Mouse (Mus musculus) left cerebral cortex, adult 8-10 months (tissue): Measurements from ENCODE around the gene Btbd11. TPM values are rescaled to one million over a fixed set of nuclear protein-coding genes. Genes with fewer than 3 reads are reported as not detected.
"Not testable (repeated sequence)": the region's sequence is repeated elsewhere in the genome, so short reads cannot be mapped to it uniquely, and the experiment has no call there.

Experiments used
- DNase-seq, 2 experiments: peaks; one replicate each; pipeline ENCODE4 v3.0.0; 2022; ENCODE audit warnings: low spot score in 2 of 2
- total RNA-seq, 4 experiments: library from RNA; stranded (reverse); gene quantifications; 2 replicates each; pipeline ENCODE4 v1.2.4; 2022

The Btbd11 gene
- total RNA-seq, 4 experiments from 2014 or later: 21.3 to 31.7 (median 27.6) TPM

GRCm38 (mm10) chr10:85645346-85645745 is 258.7 kb downstream of the Btbd11 start:
- no peak for DNase-seq

DNA sequence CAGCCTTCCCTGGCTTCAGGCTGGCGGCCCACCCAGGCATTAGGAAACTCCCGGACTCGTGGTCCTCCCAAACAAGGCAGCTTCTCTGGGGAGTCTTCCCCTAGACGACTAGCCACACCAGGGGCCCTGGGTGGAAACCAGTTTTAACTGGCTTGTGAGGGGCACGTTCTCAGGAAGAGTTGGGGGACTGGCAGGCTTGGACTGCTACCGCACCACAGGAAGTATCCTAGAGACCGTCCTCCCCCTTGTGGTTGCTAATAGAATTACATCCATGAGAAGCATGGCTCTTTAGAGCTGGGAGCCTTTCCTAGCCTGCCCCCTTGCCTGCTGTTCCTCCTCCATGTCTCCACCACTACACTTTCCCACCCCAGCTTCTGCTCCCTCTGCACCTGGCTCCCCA is 265.1 kb downstream of the Btbd11 start:
- DNase-seq: peak in 1 of 2 experiments; percentile 19

DNA sequence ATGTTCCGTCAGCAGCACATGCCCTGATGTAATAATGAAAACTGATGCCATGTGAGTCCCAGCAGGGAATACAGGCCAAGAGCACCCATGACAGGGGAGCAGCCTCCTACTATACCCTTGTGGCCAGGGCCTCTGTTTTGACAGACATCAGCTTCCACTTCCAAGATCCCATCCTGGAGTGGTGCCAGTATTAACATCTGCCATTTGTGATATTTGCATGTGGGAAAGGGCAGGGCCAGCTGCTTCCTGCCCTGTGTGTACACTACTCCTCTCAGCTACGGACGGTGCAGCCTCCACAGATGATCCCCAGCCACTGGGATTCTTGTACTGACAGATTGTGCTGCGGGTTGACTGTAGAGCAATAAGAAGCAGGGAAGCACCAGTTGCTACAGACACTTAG is 269.3 kb downstream of the Btbd11 start:
- no peak for DNase-seq

DNA sequence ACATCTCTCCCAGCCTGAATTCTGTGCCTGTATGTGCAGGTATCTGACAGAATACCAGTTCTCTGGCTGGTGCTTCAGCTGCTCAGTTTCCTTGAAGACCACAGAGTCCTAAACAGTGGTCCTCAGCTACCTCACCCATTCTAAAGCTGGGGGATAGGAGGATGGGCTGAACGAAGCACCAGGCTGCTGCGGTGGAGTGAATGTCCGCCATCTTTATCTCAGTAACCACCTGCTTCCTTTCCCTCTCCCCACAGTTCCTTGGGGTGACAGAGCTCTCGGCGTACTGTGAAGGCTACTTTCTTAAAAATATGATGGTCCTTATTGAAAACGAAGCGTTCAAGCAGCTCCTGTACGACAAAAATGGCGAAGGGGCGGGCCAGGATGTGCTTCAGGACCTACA is 271.3 kb downstream of the Btbd11 start:
- no peak for DNase-seq

DNA sequence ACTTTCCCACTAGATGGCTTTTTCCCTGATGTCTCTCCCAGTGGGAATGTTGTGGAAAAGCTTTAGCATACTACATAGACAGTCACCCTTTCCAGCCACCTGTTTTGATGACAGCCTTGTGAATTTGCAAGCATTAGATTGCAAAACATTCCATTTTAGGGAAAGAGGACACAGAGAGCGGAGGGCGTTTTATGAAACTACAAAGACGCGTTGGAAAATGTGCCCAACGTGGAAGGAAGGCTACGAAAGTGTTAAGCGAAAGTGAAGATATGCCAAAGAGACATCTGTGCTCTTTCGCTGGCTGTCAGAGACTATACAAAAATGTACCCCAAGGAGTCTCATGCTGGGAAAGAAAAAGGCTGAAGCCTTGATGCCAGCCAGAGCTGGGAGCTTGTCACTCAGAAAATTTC is 286.9 kb downstream of the Btbd11 start:
- DNase-seq: no peak

GRCm38 (mm10) chr10:85678635-85679034 is 292.0 kb downstream of the Btbd11 start:
- DNase-seq: peak in 1 of 2 experiments; percentile 59

DNA sequence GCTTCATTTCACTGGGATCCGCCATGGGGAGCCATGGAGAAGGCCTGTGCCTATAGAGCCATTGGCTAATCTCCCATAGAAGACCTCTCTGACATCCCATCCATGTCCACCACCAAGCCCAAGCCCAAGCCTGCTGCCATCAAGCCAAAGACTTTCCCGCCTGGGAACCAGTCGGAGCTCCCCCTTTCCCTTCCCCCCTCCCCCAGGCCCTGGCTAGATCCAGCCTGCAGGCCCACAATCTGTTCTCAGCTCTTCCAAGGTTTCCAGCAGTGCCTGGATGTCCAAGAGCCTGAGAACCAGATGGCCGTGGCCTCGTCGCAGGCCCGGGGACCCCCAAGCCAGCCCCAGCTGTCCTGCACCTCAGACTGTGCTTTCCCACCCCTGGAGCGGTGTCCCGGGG is 295.8 kb downstream of the Btbd11 start:
- no peak for DNase-seq

DNA sequence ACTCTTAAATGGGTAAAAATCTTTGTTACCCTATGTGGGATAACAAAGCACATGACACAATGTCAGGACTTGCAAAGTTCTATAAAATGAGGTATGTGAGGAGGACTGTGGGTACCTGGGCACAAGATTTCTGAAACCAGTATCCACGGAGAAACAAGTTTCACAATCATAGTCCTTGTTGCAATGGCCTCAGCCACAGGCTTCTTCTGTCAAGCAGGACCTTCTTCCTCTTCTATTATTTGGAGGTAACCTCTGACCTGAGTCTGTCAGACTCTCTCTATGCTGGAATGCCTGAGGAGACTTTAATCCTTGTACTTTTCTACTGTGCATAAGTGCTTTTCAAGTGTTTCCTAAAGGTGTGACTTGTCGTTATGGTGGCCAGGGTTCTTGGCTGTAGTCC is 307.8 kb downstream of the Btbd11 start:
- DNase-seq: not testable (repeated sequence)

DNA sequence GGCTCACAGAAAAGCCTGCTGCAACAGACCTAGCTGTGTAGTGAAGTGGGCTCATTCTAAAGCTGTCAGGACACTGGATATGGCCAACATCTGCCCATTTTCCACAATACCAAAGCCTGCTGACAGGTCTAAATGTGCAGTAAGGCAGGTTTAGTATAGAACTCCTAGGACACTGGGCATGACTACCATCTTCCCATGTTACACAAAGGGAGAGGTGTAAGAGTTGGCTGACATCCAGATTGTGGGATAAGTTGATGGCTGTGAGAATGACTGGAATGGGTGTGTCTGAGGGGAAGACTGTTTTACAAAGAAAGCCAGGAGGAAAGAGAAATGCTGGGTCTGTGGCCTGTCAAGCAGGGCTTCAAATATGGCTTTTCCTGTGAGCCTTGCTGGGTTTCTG is 313.1 kb downstream of the Btbd11 start:
- no peak for DNase-seq

DNA sequence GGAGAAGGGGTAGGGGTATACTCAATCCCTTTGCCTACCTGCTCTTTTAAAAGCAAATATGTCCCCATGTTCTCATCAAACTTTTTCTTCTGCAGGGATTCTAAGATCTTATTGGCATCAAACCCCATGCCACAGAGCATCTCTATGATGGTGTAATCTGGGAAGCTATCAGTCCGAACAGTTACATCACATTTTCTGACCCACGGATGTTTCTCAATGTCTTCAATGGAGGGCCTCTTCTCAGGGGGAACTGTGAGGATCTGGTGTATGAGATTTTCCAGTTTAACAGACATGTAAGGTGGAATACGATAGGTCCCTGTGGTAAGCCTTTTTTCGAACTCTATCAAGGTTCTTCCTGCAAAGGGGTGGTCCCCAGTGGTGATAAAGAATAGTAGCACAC is 323.2 kb downstream of the Btbd11 start:
- not testable (repeated sequence) for DNase-seq

Other genes with a start within 250 kb of the Btbd11 start
- 10 to 100 TPM; 15.6 to 24.6 (median 19.7) TPM for gene Cry1, start 201.8 kb upstream of the Btbd11 start, total RNA-seq